Mouse (Mus musculus): ENCODE measurements around the gene Lkaaear1. TPM values are rescaled to one million over a fixed set of nuclear protein-coding genes. Genes with fewer than 3 reads are reported as not detected.

Lkaaear1 gene
- polyA plus RNA-seq, 1 experiment: not detected

DNA sequence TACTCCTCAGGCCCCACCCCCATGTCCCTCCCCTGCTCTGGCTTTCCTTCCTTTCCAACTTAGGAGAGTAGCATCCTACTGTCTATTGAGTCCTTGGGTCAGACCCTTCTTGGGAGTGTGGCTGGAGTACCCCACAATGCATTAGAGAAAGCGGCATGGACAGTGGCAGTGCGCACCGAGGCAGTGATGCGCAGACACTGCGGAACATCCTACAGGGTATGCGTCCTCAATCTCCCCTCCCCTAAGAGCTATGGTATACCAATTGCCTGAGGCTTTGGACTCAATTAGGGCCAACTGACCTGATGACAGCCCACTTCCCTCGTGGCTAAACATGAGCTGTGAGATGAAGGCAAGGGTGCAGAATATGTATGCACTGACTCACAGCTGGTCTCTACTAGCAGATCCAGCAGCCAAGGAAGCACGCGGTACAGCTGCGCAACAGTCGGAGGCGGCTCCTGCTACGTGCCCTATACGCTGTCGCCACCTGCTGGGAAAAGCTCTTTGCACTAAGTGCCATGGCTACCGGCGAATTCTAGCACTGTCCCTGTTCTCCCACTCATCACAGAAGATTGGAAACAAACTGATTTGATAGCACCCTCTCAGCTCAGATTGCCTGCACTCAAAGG lies 39.2 kb downstream of the Lkaaear1 start:
- Histone ChIP-seq H3K79me3 (ENCODE audit: low read depth) (no peaks in the 10 kb centered on the region), H3K27me3 (ENCODE audit: control insufficient read depth, insufficient read depth, insufficient read length) (no peaks in the 10 kb centered on the region), H3K36me3 (ENCODE audit: control insufficient read depth, insufficient read depth) (peaks cover 21% of the 10 kb centered on the region), H3K4me3 (ENCODE audit: insufficient read depth, poor library complexity, severe bottlenecking) (no peak overlapping the region), H3K79me2 (ENCODE audit: control insufficient read depth, insufficient read depth) (no peaks in the 10 kb centered on the region), H3ac (ENCODE audit: control insufficient read depth, insufficient read length, low read depth) (no peak overlapping the region)
- TF ChIP-seq CEBPB (IDR thresholded peaks at IDR 0.05; ENCODE audit: low read depth): no peak
- no peak for TF ChIP-seq CTCF (IDR thresholded peaks at IDR 0.05; ENCODE audit: control insufficient read depth, insufficient read depth, insufficient read length)

DNA sequence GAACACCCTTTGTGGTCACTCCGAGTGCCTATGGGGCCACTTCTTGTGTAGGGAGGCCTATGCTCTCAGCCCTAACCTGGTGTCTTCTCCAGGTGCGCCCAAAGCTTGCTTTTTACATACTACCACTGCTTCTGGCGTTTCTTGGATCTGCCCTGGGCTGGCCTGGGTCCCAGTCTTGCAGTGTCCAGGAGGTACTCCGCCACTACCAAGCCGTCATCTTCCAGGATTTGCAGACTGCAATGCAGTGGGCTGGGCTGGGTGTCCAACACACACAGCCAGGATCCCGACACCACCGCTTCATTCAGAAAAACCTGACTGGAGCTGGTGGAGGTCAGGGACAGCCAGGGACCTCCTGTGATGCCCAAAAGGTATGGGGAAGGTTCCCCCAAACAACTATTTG lies 39.7 kb downstream of the Lkaaear1 start:
- Histone ChIP-seq H3ac (ENCODE audit: control insufficient read depth, insufficient read length, low read depth) (no peak overlapping the region), H3K79me2 (ENCODE audit: control insufficient read depth, insufficient read depth) (no peaks in the 10 kb centered on the region), H3K36me3 (ENCODE audit: control insufficient read depth, insufficient read depth) (peaks cover 26% of the 10 kb centered on the region), H3K27me3 (ENCODE audit: control insufficient read depth, insufficient read depth, insufficient read length) (no peaks in the 10 kb centered on the region), H3K79me3 (ENCODE audit: low read depth) (no peaks in the 10 kb centered on the region), H3K4me3 (ENCODE audit: insufficient read depth, poor library complexity, severe bottlenecking) (no peak overlapping the region)
- TF ChIP-seq USF1 (IDR thresholded peaks at IDR 0.05; ENCODE audit: low read depth): no peak
- TF ChIP-seq FOSL1 (IDR thresholded peaks at IDR 0.05; ENCODE audit: insufficient read depth, low read length, poor library complexity, severe bottlenecking): no peak
- TF ChIP-seq MYOG (IDR thresholded peaks at IDR 0.05; ENCODE audit: control insufficient read depth, extremely low read depth, insufficient read length): no peak
- TF ChIP-seq MYOD1 (IDR thresholded peaks at IDR 0.05; ENCODE audit: control insufficient read depth, insufficient read length, low read depth): no peak
- no peak for TF ChIP-seq CEBPB (IDR thresholded peaks at IDR 0.05; ENCODE audit: low read depth)
- TF ChIP-seq CTCF (IDR thresholded peaks at IDR 0.05; ENCODE audit: control insufficient read depth, insufficient read depth, insufficient read length): no peak
- TF ChIP-seq MAX (IDR thresholded peaks at IDR 0.05): no peak

DNA sequence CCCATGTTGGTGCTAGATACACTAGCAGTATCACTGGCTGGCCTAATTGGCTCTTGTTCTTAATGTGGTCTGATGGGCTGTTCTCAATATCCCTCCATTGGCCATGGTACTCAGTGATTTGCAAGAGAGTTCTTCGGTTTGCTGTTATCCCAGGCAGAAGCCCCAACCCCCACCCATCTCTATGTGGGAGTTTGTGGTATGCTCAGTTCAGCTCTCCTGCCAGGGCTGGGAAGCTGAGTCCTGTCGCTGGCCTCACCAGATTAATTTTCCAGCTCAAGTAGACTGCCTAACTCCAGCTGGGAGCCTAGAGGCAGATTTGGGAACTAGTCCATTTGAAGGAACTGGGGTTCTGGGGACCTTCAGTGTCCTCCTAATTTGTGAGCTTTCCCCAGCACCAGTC lies 40.8 kb downstream of the Lkaaear1 start:
- no peak for TF ChIP-seq MAX (IDR thresholded peaks at IDR 0.05)
- no peak for TF ChIP-seq MYOD1 (IDR thresholded peaks at IDR 0.05; ENCODE audit: control insufficient read depth, insufficient read length, low read depth)
- no peak for TF ChIP-seq CTCF (IDR thresholded peaks at IDR 0.05; ENCODE audit: control insufficient read depth, insufficient read depth, insufficient read length)
- TF ChIP-seq USF1 (IDR thresholded peaks at IDR 0.05; ENCODE audit: low read depth): no peak
- TF ChIP-seq MYOG (IDR thresholded peaks at IDR 0.05; ENCODE audit: control insufficient read depth, extremely low read depth, insufficient read length): no peak
- no peak for TF ChIP-seq CEBPB (IDR thresholded peaks at IDR 0.05; ENCODE audit: low read depth)
- TF ChIP-seq FOSL1 (IDR thresholded peaks at IDR 0.05; ENCODE audit: insufficient read depth, low read length, poor library complexity, severe bottlenecking): no peak
- Histone ChIP-seq H3ac (ENCODE audit: control insufficient read depth, insufficient read length, low read depth) (no peak overlapping the region), H3K36me3 (ENCODE audit: control insufficient read depth, insufficient read depth) (peaks cover 37% of the 10 kb centered on the region), H3K79me2 (ENCODE audit: control insufficient read depth, insufficient read depth) (no peaks in the 10 kb centered on the region), H3K4me3 (ENCODE audit: insufficient read depth, poor library complexity, severe bottlenecking) (no peak overlapping the region), H3K27me3 (ENCODE audit: control insufficient read depth, insufficient read depth, insufficient read length) (no peaks in the 10 kb centered on the region), H3K79me3 (ENCODE audit: low read depth) (no peaks in the 10 kb centered on the region)

DNA sequence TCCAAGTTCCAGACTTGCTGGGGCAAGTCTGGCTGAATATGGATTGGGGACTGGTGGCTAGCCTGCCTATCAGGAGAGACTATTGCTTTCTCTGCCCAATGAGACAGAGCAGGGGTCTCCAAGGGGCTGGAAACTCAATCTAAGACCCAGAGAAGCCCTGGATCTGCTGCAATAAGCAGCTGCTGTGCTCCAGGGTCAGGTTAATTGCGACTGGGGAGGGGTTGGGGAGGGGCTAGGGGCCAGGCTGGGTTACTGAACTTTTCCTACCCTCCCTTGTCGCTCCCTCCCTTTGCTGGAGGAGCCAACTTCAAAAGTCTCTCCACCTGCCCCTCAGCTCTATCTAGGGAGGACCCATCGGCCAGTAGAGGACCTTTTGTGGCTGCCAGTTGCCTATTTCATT lies 41.5 kb downstream of the Lkaaear1 start, which contains the start of gene Gm29797:
Gm29797 (plus strand) TSS at position 301 of the 400 bp plus-strand sequence.
- no peak within 1 kb of the TSS for H3ac ChIP-seq (ENCODE audit: control insufficient read depth, insufficient read length, low read depth)
- H3K27me3 ChIP-seq (ENCODE audit: control insufficient read depth, insufficient read depth, insufficient read length): no peaks in the 10 kb centered on the region
- no peaks in the 10 kb centered on the region for H3K79me2 ChIP-seq (ENCODE audit: control insufficient read depth, insufficient read depth)
- no peak for TF ChIP-seq MYOD1 (IDR thresholded peaks at IDR 0.05; ENCODE audit: control insufficient read depth, insufficient read length, low read depth)
- TF ChIP-seq FOSL1 (IDR thresholded peaks at IDR 0.05; ENCODE audit: insufficient read depth, low read length, poor library complexity, severe bottlenecking): no peak
- no peak for TF ChIP-seq CEBPB (IDR thresholded peaks at IDR 0.05; ENCODE audit: low read depth)
- TF ChIP-seq MYOG (IDR thresholded peaks at IDR 0.05; ENCODE audit: control insufficient read depth, extremely low read depth, insufficient read length): no peak
- no peak for TF ChIP-seq CTCF (IDR thresholded peaks at IDR 0.05; ENCODE audit: control insufficient read depth, insufficient read depth, insufficient read length)
- no peak for TF ChIP-seq USF1 (IDR thresholded peaks at IDR 0.05; ENCODE audit: low read depth)
- no peak for TF ChIP-seq MAX (IDR thresholded peaks at IDR 0.05)
- no peak within 1 kb of the TSS for H3K4me3 ChIP-seq (ENCODE audit: insufficient read depth, poor library complexity, severe bottlenecking)
- H3K79me3 ChIP-seq (ENCODE audit: low read depth): no peaks in the 10 kb centered on the region
- peaks cover 44% of the 10 kb centered on the region for H3K36me3 ChIP-seq (ENCODE audit: control insufficient read depth, insufficient read depth)

DNA sequence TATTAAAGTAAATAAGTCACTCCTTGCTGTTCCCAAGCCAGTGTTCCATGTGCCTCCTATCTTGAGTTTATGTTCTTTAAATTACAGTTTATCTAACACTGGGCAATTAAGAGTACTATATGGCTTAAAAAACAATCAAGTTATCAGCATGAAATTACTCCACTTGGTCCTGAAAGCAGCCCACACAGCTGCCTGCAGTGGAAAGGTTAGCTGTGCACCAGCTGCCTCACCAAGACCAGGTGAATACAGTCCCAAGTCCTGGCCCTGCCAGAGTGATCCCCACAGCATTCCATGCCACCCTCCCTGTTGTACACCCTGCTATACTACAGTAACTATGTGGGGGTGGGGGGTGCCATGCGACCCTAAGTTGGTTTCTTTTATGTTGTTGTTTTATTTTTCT lies 44.7 kb downstream of the Lkaaear1 start:
- Histone ChIP-seq H3K4me3 (ENCODE audit: insufficient read depth, poor library complexity, severe bottlenecking) (no peak overlapping the region), H3K27me3 (ENCODE audit: control insufficient read depth, insufficient read depth, insufficient read length) (no peaks in the 10 kb centered on the region), H3K79me2 (ENCODE audit: control insufficient read depth, insufficient read depth) (no peaks in the 10 kb centered on the region), H3ac (ENCODE audit: control insufficient read depth, insufficient read length, low read depth) (no peak overlapping the region), H3K79me3 (ENCODE audit: low read depth) (no peaks in the 10 kb centered on the region), H3K36me3 (ENCODE audit: control insufficient read depth, insufficient read depth) (peaks cover 74% of the 10 kb centered on the region)
- TF ChIP-seq CTCF (IDR thresholded peaks at IDR 0.05; ENCODE audit: control insufficient read depth, insufficient read depth, insufficient read length): no peak
- no peak for TF ChIP-seq FOSL1 (IDR thresholded peaks at IDR 0.05; ENCODE audit: insufficient read depth, low read length, poor library complexity, severe bottlenecking)

DNA sequence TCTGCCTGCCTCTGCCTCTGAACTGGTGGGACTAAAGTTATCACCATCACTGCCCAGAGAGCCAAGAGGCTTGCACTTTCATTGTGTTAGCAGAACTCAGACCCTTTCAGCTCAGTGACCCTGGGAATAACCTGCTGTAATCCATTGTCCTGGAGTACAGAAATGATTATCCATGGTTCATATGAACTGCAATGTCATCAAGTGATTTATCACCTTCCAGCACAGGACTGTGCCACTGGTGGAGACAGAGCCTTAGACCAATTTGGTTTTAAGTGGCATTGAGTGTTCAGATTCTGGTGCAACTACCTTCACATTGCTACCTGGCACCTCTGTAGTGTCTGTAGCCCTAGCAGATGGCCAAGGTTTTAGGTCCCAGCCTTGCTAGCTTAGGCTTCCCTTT lies 45.2 kb downstream of the Lkaaear1 start:
- TF ChIP-seq MAX (IDR thresholded peaks at IDR 0.05): no peak
- TF ChIP-seq MYOD1 (IDR thresholded peaks at IDR 0.05; ENCODE audit: control insufficient read depth, insufficient read length, low read depth): no peak
- TF ChIP-seq MYOG (IDR thresholded peaks at IDR 0.05; ENCODE audit: control insufficient read depth, extremely low read depth, insufficient read length): no peak
- TF ChIP-seq FOSL1 (IDR thresholded peaks at IDR 0.05; ENCODE audit: insufficient read depth, low read length, poor library complexity, severe bottlenecking): no peak
- no peaks in the 10 kb centered on the region for H3K27me3 ChIP-seq (ENCODE audit: control insufficient read depth, insufficient read depth, insufficient read length)

More for the DNA sequence above, 45.2 kb downstream of the Lkaaear1 start:
- H3K4me3 ChIP-seq (ENCODE audit: insufficient read depth, poor library complexity, severe bottlenecking): no peak overlapping the region
- H3K36me3 ChIP-seq (ENCODE audit: control insufficient read depth, insufficient read depth): peaks cover 79% of the 10 kb centered on the region
- no peaks in the 10 kb centered on the region for H3K79me3 ChIP-seq (ENCODE audit: low read depth)
- no peak overlapping the region for H3ac ChIP-seq (ENCODE audit: control insufficient read depth, insufficient read length, low read depth)
- no peaks in the 10 kb centered on the region for H3K79me2 ChIP-seq (ENCODE audit: control insufficient read depth, insufficient read depth)

Data from C2C12 (cell line).